Mouse (Mus musculus) heart, postnatal 0 days (tissue): ENCODE data around the gene Bmpr2.

Experiments used
- CTCF ChIP-seq: IDR thresholded peaks from 2 replicates; pipeline ENCODE4 v1.5.1; 2016; ENCODE audit warnings: antibody characterized with exemption, control low read depth, low read depth
- EP300 ChIP-seq: IDR thresholded peaks from 2 replicates; pipeline ENCODE4 v1.6.1; 2016; ENCODE audit warnings: antibody characterized with exemption, low read depth

DNA sequence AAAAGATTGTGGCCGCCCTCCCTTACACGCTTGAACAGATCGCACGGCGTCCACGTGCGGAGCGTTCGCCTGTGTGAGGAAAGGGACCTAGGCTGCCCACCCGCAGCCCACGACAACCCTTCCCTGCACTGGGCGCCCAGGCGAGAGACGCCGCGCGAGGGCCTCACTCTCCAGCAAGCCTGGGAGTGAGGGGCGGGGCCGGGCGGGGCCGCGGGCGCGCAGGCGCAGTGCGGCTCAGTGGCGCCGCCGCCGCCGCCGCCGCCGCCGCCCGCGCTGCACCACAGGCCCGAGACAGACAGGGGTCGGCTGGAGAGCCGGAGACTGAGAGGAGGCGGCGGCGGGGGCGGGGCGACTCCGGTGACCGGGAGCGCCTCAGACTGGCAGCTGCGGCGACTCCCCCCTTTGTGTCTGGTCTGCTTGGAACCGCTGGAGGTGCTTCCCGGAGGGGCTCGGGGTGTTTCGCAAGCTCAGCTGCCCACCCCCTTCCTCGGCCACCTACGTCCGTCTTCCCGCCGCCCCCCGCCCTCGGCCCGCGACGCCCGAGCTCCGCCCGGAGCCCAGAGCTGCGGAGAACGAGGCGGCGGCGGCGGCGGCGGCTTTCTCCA, at the start of gene Bmpr2:
- TF ChIP-seq EP300 (no peak), CTCF (peak; percentile 32)
